Mouse (Mus musculus) ES-E14 (cell line): ENCODE results near the gene Celsr1. TPM values are rescaled to one million over a fixed set of nuclear protein-coding genes. Genes with fewer than 3 reads are reported as not detected.

Source experiments
- DNase-seq: peaks from one replicate; pipeline ENCODE4 v3.0.0-alpha.2; 2013; ENCODE audit warnings: low read depth, low spot score
- H3K27ac ChIP-seq: 2 replicates; pipeline ENCODE4 v1.5.1; 2012; ENCODE audit warnings: low read depth, mild to moderate bottlenecking, low read length, moderate library complexity, mixed read lengths; ENCODE audit not compliant: poor library complexity, insufficient read depth, severe bottlenecking
- H3K36me3 ChIP-seq: 2 replicates; pipeline ENCODE4 v1.6.1; 2012; ENCODE audit warnings: mild to moderate bottlenecking, low read length, moderate library complexity, mixed read lengths; ENCODE audit not compliant: control insufficient read depth, poor library complexity, insufficient read depth, severe bottlenecking
- H3K4me1 ChIP-seq, 2 experiments: fragments of 150-350 bp in 1 of 2; sonication (generic) in 1 of 2; 2 replicates each; pipeline ENCODE4 v1.6.1; 2012; ENCODE audit warnings: low read length in 2 of 2, mild to moderate bottlenecking in 1 of 2, mixed read lengths in 1 of 2; ENCODE audit not compliant: control insufficient read depth in 2 of 2, insufficient read depth in 2 of 2, poor library complexity in 1 of 2
- H3K4me3 ChIP-seq, 2 experiments: fragments of 150-350 bp in 1 of 2; sonication (generic) in 1 of 2; 2 replicates each; pipeline ENCODE4 v1.5.1; 2012; ENCODE audit warnings: low read length in 2 of 2, low read depth in 1 of 2, mild to moderate bottlenecking in 1 of 2, mixed read lengths in 1 of 2; ENCODE audit not compliant: insufficient read depth in 1 of 2, poor library complexity in 1 of 2, severe bottlenecking in 1 of 2
- H3K9ac ChIP-seq: 2 replicates; pipeline ENCODE4 v1.6.1; 2012; ENCODE audit warnings: low read depth, mild to moderate bottlenecking, low read length, mixed read lengths; ENCODE audit not compliant: poor library complexity, insufficient read depth, severe bottlenecking
- H3K9me3 ChIP-seq: fragments of 150-350 bp; sonication (generic); 2 replicates; pipeline ENCODE4 v1.6.1; 2012; ENCODE audit warnings: low read depth, mild to moderate bottlenecking, low read length; ENCODE audit not compliant: control insufficient read depth, insufficient read depth
- CHD2 ChIP-seq: IDR thresholded peaks from 2 replicates; pipeline ENCODE4 v1.6.1; 2014; ENCODE audit warnings: mild to moderate bottlenecking, low read depth, low read length, inconsistent platforms
- HCFC1 ChIP-seq: IDR thresholded peaks from 2 replicates; pipeline ENCODE4 v1.6.1; 2012; ENCODE audit warnings: low read length, inconsistent platforms, borderline replicate concordance; ENCODE audit not compliant: insufficient read depth
- MAFK ChIP-seq: IDR thresholded peaks from 2 replicates; pipeline ENCODE4 v1.6.1; 2014; ENCODE audit warnings: mild to moderate bottlenecking, low read depth, low read length, inconsistent platforms; ENCODE audit not compliant: insufficient read depth
- ZC3H11A ChIP-seq: IDR thresholded peaks from 2 replicates; pipeline ENCODE4 v1.6.1; 2012; ENCODE audit warnings: low read depth, mild to moderate bottlenecking, inconsistent platforms, low read length, borderline replicate concordance
- ZNF384 ChIP-seq: IDR thresholded peaks from 2 replicates; pipeline ENCODE4 v1.6.1; 2012; ENCODE audit warnings: low read depth, low read length, inconsistent platforms
- in situ Hi-C, 2 experiments: fragments of 600-800 bp; cut with MboI; formaldehyde crosslinking; loops; one replicate each; pipeline ENCODE4 v1.15.1; 2025; ENCODE audit warnings: low sequenced_read_pairs in 2 of 2, inconsistent platforms in 1 of 2; ENCODE audit not compliant: unreplicated experiment in 2 of 2
- total RNA-seq: library from RNA; depleted of rRNA; stranded (reverse); fragments of 300-350 nt; gene quantifications from 2 replicates; pipeline ENCODE4 v1.2.3, GENCODE M21; 2012

The Celsr1 gene
- total RNA-seq, 1 experiment = 12.6 TPM

DNA sequence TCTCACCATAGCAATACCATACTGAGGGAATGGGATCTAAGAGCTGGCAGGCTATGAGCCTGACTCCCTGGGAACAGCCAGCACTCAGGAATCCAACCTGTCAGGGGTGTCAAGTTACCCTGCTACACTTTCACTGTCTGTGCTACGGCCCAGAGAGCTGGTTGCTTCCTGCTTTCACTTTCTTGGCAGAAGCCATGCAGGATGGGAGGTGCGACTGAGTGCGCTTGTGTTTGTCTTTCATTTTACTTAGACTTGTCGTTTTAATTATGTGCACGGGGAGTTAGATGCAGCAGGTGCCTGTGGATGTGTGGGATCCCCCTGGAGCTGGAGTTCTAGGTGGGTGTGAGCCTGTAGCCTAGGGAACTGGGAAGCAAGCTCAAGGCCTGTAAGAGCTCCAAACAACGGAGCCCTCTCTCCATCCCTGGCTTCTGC lies 25.9 kb downstream of the Celsr1 start:
- no peak overlapping the region for H3K27ac ChIP-seq
- TF ChIP-seq ZC3H11A (no peak), CHD2 (no peak), MAFK (0 out of 2 replicates have a peak, but pooled peaks have one; percentile 29), HCFC1 (no peak)
- no peak overlapping the region for H3K4me3 ChIP-seq

DNA sequence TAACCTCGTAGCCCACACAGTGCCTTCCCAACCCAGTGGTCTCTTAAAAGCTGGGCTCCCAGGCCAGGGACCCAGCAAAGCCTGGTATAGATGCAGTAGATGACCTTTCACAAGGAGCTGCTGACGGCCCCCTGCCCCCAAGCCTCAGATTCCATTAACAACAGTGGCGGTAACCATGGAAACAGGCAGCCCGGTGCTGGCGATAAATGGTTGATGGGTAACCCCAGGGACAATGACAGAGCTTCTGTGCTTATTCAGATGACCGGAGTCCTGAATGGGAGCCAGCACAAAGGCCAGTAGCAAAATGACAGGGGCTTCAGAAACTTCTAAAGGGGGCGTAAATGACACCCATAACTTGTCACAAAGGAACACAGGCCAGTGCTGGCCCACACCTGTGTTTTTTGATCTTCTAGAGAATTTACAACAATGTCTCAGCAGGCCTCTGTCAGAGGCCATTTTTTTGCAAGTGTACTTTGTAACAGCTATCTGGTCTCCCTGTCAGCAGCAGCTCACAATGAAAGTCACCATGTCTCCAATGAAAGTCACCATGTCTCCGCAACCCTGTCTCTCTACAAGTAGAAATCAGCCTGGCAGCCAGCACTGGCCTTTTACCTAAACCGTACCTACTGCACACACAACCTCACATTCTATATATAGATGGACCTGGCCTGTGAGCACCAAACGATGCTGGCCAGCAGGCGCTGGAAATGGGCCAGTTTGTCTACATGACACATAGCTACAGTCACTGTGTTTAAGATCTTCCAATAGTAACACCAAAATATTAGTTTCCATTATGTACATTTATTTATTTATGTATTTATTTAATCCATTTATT lies 27.7 kb downstream of the Celsr1 start:
- peak; percentile 47 for DNase-seq
- Histone ChIP-seq H3K9me3 (no peaks in the 10 kb centered on the region), H3K27ac (no peak overlapping the region), H3K4me3 (no peak overlapping the region), H3K4me1 (peaks cover 11 to 21% of the 10 kb centered on the region in 2 experiments; a peak in 3 of 4 replicates), H3K36me3 (no peaks in the 10 kb centered on the region), H3K9ac (no peak overlapping the region)
- no peak for TF ChIP-seq ZC3H11A
- no peak for TF ChIP-seq ZNF384
- no peak for TF ChIP-seq HCFC1
- TF ChIP-seq MAFK = no peak
- TF ChIP-seq CHD2 = no peak
- in situ Hi-C loops = no loop called here

More for the DNA sequence above, 25.9 kb downstream of the Celsr1 start:
- H3K36me3 ChIP-seq = no peaks in the 10 kb centered on the region
- DNase-seq = no peak
- H3K9me3 ChIP-seq = no peaks in the 10 kb centered on the region
- in situ Hi-C loops = no loop called here
- H3K4me1 ChIP-seq = peaks cover 11 to 21% of the 10 kb centered on the region in 2 experiments; a peak in 3 of 4 replicates
- no peak overlapping the region for H3K9ac ChIP-seq

DNA sequence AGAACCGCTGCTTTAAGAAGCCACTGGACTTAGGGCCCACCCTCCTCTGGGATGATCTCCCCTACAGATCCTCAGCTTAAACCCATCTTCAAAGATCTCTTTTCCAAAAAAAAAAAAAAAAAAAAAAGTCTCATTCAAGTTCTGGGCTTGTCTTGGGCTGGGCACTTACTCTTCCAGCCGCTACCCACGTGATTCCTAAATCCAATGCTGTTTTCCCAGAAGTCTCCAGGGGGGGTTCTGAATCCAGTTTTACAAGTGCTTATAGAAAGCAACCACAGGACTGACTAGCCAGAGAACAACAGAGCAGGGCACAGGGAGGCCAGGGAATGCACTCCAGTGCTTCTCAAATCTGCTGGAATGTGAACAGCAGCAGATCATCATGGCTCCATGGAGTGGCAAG lies 29.5 kb downstream of the Celsr1 start:
- Histone ChIP-seq H3K9ac (peak overlapping the region; percentile 16; the same call in 1 of the 2 replicates), H3K4me3 (peak overlapping the region; percentile 3 to 30; a peak in 1 of 4 replicates), H3K9me3 (no peaks in the 10 kb centered on the region), H3K36me3 (no peaks in the 10 kb centered on the region), H3K4me1 (peaks cover 11 to 18% of the 10 kb centered on the region in 2 experiments; a peak in 3 of 4 replicates), H3K27ac (peak overlapping the region; percentile 33; the same call in 1 of the 2 replicates)
- TF ChIP-seq HCFC1 = no peak
- 0 out of 2 replicates have a peak, but pooled peaks have one; percentile 52 for TF ChIP-seq ZNF384
- TF ChIP-seq CHD2 = no peak
- in situ Hi-C loops = no loop called here
- DNase-seq = no peak

DNA sequence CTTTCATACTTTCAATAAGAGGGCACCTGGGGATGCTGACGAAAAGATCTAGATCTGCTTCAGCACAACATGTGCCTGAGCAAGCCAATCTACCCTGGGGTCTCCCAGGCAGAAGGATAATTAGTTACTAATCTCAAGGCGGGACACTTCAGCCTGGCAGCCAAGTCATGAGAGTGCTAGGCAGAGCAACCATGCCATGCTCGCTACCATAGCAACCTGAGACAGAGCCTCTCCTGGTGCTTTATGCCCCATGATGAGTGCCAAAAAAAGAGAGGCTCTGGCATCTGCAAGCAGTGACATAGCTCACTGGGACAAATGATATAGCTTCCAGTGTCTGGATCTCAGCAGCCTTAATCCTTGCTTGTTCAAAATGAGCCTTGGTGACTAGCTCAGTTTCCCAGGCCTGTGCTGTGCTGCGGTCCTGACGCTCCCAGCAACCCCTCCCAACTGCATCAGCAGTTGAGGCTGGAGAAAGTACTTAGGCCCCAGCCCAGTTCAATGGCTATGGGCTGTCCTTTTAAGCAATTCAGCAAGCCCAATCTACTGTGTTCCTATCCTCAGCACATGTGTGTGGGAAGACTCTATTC lies 32.8 kb downstream of the Celsr1 start:
- H3K4me3 ChIP-seq = no peak overlapping the region
- in situ Hi-C loops = no loop called here
- H3K9me3 ChIP-seq = no peaks in the 10 kb centered on the region
- DNase-seq = no peak
- no peak overlapping the region for H3K27ac ChIP-seq
- no peaks in the 10 kb centered on the region for H3K36me3 ChIP-seq
- TF ChIP-seq MAFK (no peak), ZC3H11A (no peak), CHD2 (no peak), HCFC1 (no peak), ZNF384 (no peak)
- H3K9ac ChIP-seq = no peak overlapping the region
- H3K4me1 ChIP-seq = peaks cover 11% of the 10 kb centered on the region in 2 experiments; a peak in 3 of 4 replicates
